18 mouse cellular contexts compared by ENCODE assay signal in genomic region chr11:119236354-119236753, GRCm38 (mm10). TPM values are rescaled to one million over a fixed set of nuclear protein-coding genes. Genes with fewer than 3 reads are reported as not detected.
DNase-seq lines count a peak whose midpoint lies in the region; ATAC-seq and TF ChIP-seq lines count a peak whose summit lies in the region.
"Had no signal": no experiment of that assay in that cellular context is flagged by ENCODE, and none has a peak within 500 bp of the region (broad histone marks: within the 10 kb centered on the region; RNA-seq: fewer than 3 reads in every experiment).

No protein-coding gene starts in this region.

- peaks cover 83% of the 10 kb centered on the region for H3K36me3 ChIP-seq in forebrain, embryonic 10.5 days (replicated peaks)
- peaks cover 3% of the 10 kb centered on the region for H3K36me3 ChIP-seq in forebrain, embryonic 11.5 days (ENCODE audit: control insufficient read depth, insufficient read depth, low read length)
- no peaks in the 10 kb centered on the region for H3K36me3 ChIP-seq in lung, embryonic 14.5 days (ENCODE audit: insufficient read depth)
- 0 out of 2 replicates have a peak, but pooled peaks cover 12% of the 10 kb centered on the region for H3K36me3 ChIP-seq in limb, embryonic 12.5 days
- H3K36me3 ChIP-seq: heart, embryonic 12.5 days had no signal

- TF ChIP-seq CTCF in lung, embryonic 14.5 days (IDR thresholded peaks at IDR 0.05; ENCODE audit: low read depth) = no peak

- no peak overlapping the region for H3K4me2 ChIP-seq in forebrain, embryonic 11.5 days (ENCODE audit: low read depth, low read length, severe bottlenecking)
- no peak overlapping the region for H3K4me2 ChIP-seq in lung, embryonic 14.5 days
- H3K4me2 ChIP-seq in limb, embryonic 12.5 days = no peak overlapping the region
- H3K4me2 ChIP-seq: embryonic facial prominence, embryonic 12.5 days; forebrain, embryonic 13.5 days; heart, embryonic 12.5 days; hindbrain, embryonic 13.5 days had no signal

- peaks cover 11% of the 10 kb centered on the region for H3K9me3 ChIP-seq in forebrain, embryonic 10.5 days
- no peaks in the 10 kb centered on the region; the same call in 1 of the 2 replicates for H3K9me3 ChIP-seq in forebrain, embryonic 11.5 days (ENCODE audit: control insufficient read depth, low read length)
- H3K9me3 ChIP-seq in lung, embryonic 14.5 days (ENCODE audit: low read depth, low read length) = no peaks in the 10 kb centered on the region
- H3K9me3 ChIP-seq in limb, embryonic 12.5 days = no peaks in the 10 kb centered on the region; the same call in 1 of the 2 replicates
- H3K9me3 ChIP-seq: embryonic facial prominence, embryonic 12.5 days; forebrain, embryonic 13.5 days; hindbrain, embryonic 13.5 days had no signal

- no peak overlapping the region for H3K4me3 ChIP-seq in forebrain, embryonic 10.5 days
- no peak overlapping the region for H3K4me3 ChIP-seq in forebrain, embryonic 11.5 days (ENCODE audit: low read depth, low read length)
- no peak overlapping the region for H3K4me3 ChIP-seq in lung, embryonic 14.5 days (ENCODE audit: low read depth, low read length)
- no peak overlapping the region for H3K4me3 ChIP-seq in limb, embryonic 12.5 days (replicated peaks)
- H3K4me3 ChIP-seq: embryonic facial prominence, embryonic 12.5 days; forebrain, embryonic 13.5 days; heart, adult 2 months; heart, embryonic 12.5 days; hindbrain, embryonic 13.5 days had no signal

- no peak overlapping the region for H3K9ac ChIP-seq in forebrain, embryonic 11.5 days (ENCODE audit: low read length)
- no peak overlapping the region for H3K9ac ChIP-seq in lung, embryonic 14.5 days
- H3K9ac ChIP-seq in limb, embryonic 12.5 days (replicated peaks) = no peak overlapping the region
- H3K9ac ChIP-seq: embryonic facial prominence, embryonic 12.5 days; forebrain, embryonic 13.5 days; forebrain, postnatal 0 days; heart, embryonic 12.5 days; hindbrain, embryonic 13.5 days had no signal

- H3K4me1 ChIP-seq in forebrain, embryonic 10.5 days = peaks cover 30% of the 10 kb centered on the region
- H3K4me1 ChIP-seq in forebrain, embryonic 11.5 days (replicated peaks; ENCODE audit: control insufficient read depth, insufficient read depth, low read length) = peaks cover 2% of the 10 kb centered on the region; the same call in 1 of the 2 replicates
- no peaks in the 10 kb centered on the region for H3K4me1 ChIP-seq in lung, embryonic 14.5 days (ENCODE audit: insufficient read depth)
- peaks cover 16% of the 10 kb centered on the region; the same call in 1 of the 2 replicates for H3K4me1 ChIP-seq in limb, embryonic 12.5 days (replicated peaks)

- 59% methylated on average over 8 of the region's 8 CpGs for WGBS in forebrain, embryonic 10.5 days
- WGBS in forebrain, embryonic 11.5 days = 58% methylated on average over 8 of the region's 8 CpGs
- WGBS in lung, embryonic 14.5 days = 11% methylated on average over 8 of the region's 8 CpGs
- 34% methylated on average over 8 of the region's 8 CpGs for WGBS in limb, embryonic 12.5 days

- no peak for DNase-seq in forebrain, embryonic 10.5 days (ENCODE audit: extremely low spot score, low spot score)
- no peak for DNase-seq in forebrain, embryonic 11.5 days (ENCODE audit: low spot score)
- peak; percentile 77 for DNase-seq in lung, embryonic 14.5 days
- no peak for DNase-seq in lung, postnatal 10 days
- DNase-seq in ES-CJ7 (ENCODE audit: low read depth, low spot score) = peak; percentile 53
- DNase-seq in adrenal gland, adult 2 months = no peak
- DNase-seq: adrenal gland, adult 8-10 months; cerebellum, adult 2 months; gastrocnemius, postnatal 14 days had no signal

- ATAC-seq in forebrain, embryonic 11.5 days (replicated peaks; ENCODE audit: low FRiP score) = no peak
- no peak for ATAC-seq in lung, embryonic 14.5 days (ENCODE audit: insufficient read depth)
- ATAC-seq in limb, embryonic 12.5 days (ENCODE audit: insufficient number of reproducible peaks, insufficient read depth, low FRiP score, low TSS enrichment, low read depth) = no peak
- ATAC-seq in megakaryocyte-erythroid progenitor cell, adult 5-6 weeks (replicated peaks; ENCODE audit: low FRiP score, low TSS enrichment, poor library complexity, severe bottlenecking) = no peak
- ATAC-seq: forebrain, embryonic 13.5 days; forebrain, postnatal 0 days; intestine, embryonic 16.5 days had no signal

- no peaks in the 10 kb centered on the region; the same call in 1 of the 2 replicates for H3K27me3 ChIP-seq in forebrain, embryonic 10.5 days (ENCODE audit: poor library complexity, severe bottlenecking)
- no peaks in the 10 kb centered on the region for H3K27me3 ChIP-seq in forebrain, embryonic 11.5 days (ENCODE audit: control insufficient read depth, insufficient read depth, low read length)
- H3K27me3 ChIP-seq in lung, embryonic 14.5 days (ENCODE audit: insufficient read depth, low read length) = no peaks in the 10 kb centered on the region
- H3K27me3 ChIP-seq in limb, embryonic 12.5 days = no peaks in the 10 kb centered on the region
- H3K27me3 ChIP-seq: embryonic facial prominence, embryonic 12.5 days; forebrain, embryonic 13.5 days; heart, embryonic 12.5 days; hindbrain, embryonic 13.5 days had no signal

- 0 out of 2 replicates have a peak overlapping the region, but pooled peaks have one; percentile 2 for H3K27ac ChIP-seq in forebrain, embryonic 10.5 days
- no peak overlapping the region for H3K27ac ChIP-seq in forebrain, embryonic 11.5 days (ENCODE audit: low read depth, low read length)
- H3K27ac ChIP-seq in lung, embryonic 14.5 days (ENCODE audit: low read depth) = no peak overlapping the region
- H3K27ac ChIP-seq in limb, embryonic 12.5 days = 0 out of 2 replicates have a peak overlapping the region, but pooled peaks have one; percentile 41
- H3K27ac ChIP-seq: embryonic facial prominence, embryonic 12.5 days; forebrain, embryonic 13.5 days; heart, adult 2 months; hindbrain, embryonic 13.5 days had no signal

RNA-seq across cellular contexts. Expression of gene Ccdc40, which starts 8.0 kb away (rescaled TPM):
- 23.1 and 23.6 TPM in 2 replicates for polyA plus RNA-seq in forebrain, embryonic 10.5 days (2016; fragmentation: Nextera tagmentation; extraction: Ambion mirVana)
- 19.5 and 22.1 TPM in 2 replicates for polyA plus RNA-seq in forebrain, embryonic 11.5 days (2014; fragmentation: Nextera tagmentation; extraction: Ambion mirVana)
- polyA plus RNA-seq in lung, embryonic 14.5 days (2014; fragmentation: Nextera tagmentation; extraction: Ambion mirVana) = 1.7 and 1.9 TPM in 2 replicates
- polyA plus RNA-seq in limb, embryonic 12.5 days (2016; fragmentation: Nextera tagmentation; extraction: Ambion mirVana) = 8.7 and 8.8 TPM in 2 replicates
- total RNA-seq in adrenal gland, adult 2 months (2021) = under 1 TPM; 0.26 to 0.83 TPM
- polyA plus RNA-seq in adrenal gland, adult 2 months (2012; rRNA removed) = 0.34 and 1.1 TPM in 2 replicates
- 6.4 and 8.6 TPM in 2 replicates for total RNA-seq in megakaryocyte-erythroid progenitor cell, adult 5-6 weeks (2014; fragmentation: Nextera tagmentation)
- 4.3 and 13.1 TPM in 2 replicates for total RNA-seq in megakaryocyte-erythroid progenitor cell, adult 5-6 weeks (2017)
- total RNA-seq: gastrocnemius, postnatal 14 days had no signal

RNA-seq across cellular contexts. Expression of gene Tbc1d16, which starts 8.1 kb away (rescaled TPM):
- 22.5 and 22.7 TPM in 2 replicates for polyA plus RNA-seq in forebrain, embryonic 10.5 days (2016; fragmentation: Nextera tagmentation; extraction: Ambion mirVana)
- 20.4 and 20.8 TPM in 2 replicates for polyA plus RNA-seq in forebrain, embryonic 11.5 days (2014; fragmentation: Nextera tagmentation; extraction: Ambion mirVana)
- 17.1 and 17.5 TPM in 2 replicates for polyA plus RNA-seq in lung, embryonic 14.5 days (2014; fragmentation: Nextera tagmentation; extraction: Ambion mirVana)
- polyA plus RNA-seq in limb, embryonic 12.5 days (2016; fragmentation: Nextera tagmentation; extraction: Ambion mirVana) = 17.4 and 22.2 TPM in 2 replicates
- total RNA-seq in adrenal gland, adult 2 months (2021) = 10 to 100 TPM; 12.8 to 24.5 TPM
- polyA plus RNA-seq in adrenal gland, adult 2 months (2012; rRNA removed) = 6.2 and 7.3 TPM in 2 replicates
- 0.35 and 1.2 TPM in 2 replicates for total RNA-seq in megakaryocyte-erythroid progenitor cell, adult 5-6 weeks (2014; fragmentation: Nextera tagmentation)
- total RNA-seq in megakaryocyte-erythroid progenitor cell, adult 5-6 weeks (2017) = 0.61 and 2.0 TPM in 2 replicates

RNA-seq across cellular contexts. Expression of gene Gaa, which starts 31.3 kb away (rescaled TPM):
- polyA plus RNA-seq in forebrain, embryonic 10.5 days (2016; fragmentation: Nextera tagmentation; extraction: Ambion mirVana) = 27.5 and 28.4 TPM in 2 replicates
- polyA plus RNA-seq in forebrain, embryonic 11.5 days (2014; fragmentation: Nextera tagmentation; extraction: Ambion mirVana) = 28.4 and 28.7 TPM in 2 replicates
- 56.0 and 58.8 TPM in 2 replicates for polyA plus RNA-seq in lung, embryonic 14.5 days (2014; fragmentation: Nextera tagmentation; extraction: Ambion mirVana)
- 39.4 and 43.4 TPM in 2 replicates for polyA plus RNA-seq in limb, embryonic 12.5 days (2016; fragmentation: Nextera tagmentation; extraction: Ambion mirVana)
- total RNA-seq in adrenal gland, adult 2 months (2021) = 100 to 1,000 TPM; 119 to 123 TPM
- 363 and 377 TPM in 2 replicates for polyA plus RNA-seq in adrenal gland, adult 2 months (2012; rRNA removed)
- total RNA-seq in megakaryocyte-erythroid progenitor cell, adult 5-6 weeks (2014; fragmentation: Nextera tagmentation) = 33.7 and 44.1 TPM in 2 replicates
- 22.6 and 34.2 TPM in 2 replicates for total RNA-seq in megakaryocyte-erythroid progenitor cell, adult 5-6 weeks (2017)

Comparison
In these comparisons a context has a peak if more than half of its experiments do, and no peak if none do; other contexts are left out.
1. DNase-seq: peak in lung, embryonic 14.5 days (single experiment) and ES-CJ7 (single experiment); none in forebrain, embryonic 10.5 days (single experiment), forebrain, embryonic 11.5 days (single experiment), lung, postnatal 10 days (single experiment) and adrenal gland, adult 2 months (single experiment).
2. H3K27ac ChIP-seq: peak in forebrain, embryonic 10.5 days (single experiment) and limb, embryonic 12.5 days (single experiment); none in forebrain, embryonic 11.5 days (single experiment) and lung, embryonic 14.5 days (single experiment).